Mouse (Mus musculus) kidney, embryonic 15.5 days (tissue): ENCODE data around the gene Ntm. TPM values are rescaled to one million over a fixed set of nuclear protein-coding genes. Genes with fewer than 3 reads are reported as not detected.

Experiments used
- ATAC-seq: fragments of 200-750 bp; cut with Nextera tagmentation; replicated peaks from 2 replicates; pipeline ENCODE4 v1.8.0; 2017; ENCODE audit warnings: moderate TSS enrichment; ENCODE audit not compliant: low FRiP score
- H3K27ac ChIP-seq: fragments of 300-500 bp; sonication (generic); 2 replicates; pipeline ENCODE4 v1.5.1; 2015; ENCODE audit warnings: mild to moderate bottlenecking, inconsistent platforms
- H3K27me3 ChIP-seq: fragments of 300-500 bp; sonication (generic); 2 replicates; pipeline ENCODE4 v1.6.1; 2015; ENCODE audit warnings: inconsistent platforms
- H3K36me3 ChIP-seq: fragments of 300-500 bp; sonication (generic); 2 replicates; pipeline ENCODE4 v1.6.1; 2015; ENCODE audit warnings: inconsistent platforms
- H3K4me1 ChIP-seq: fragments of 300-500 bp; sonication (generic); 2 replicates; pipeline ENCODE4 v1.6.1; 2015; ENCODE audit warnings: inconsistent platforms
- H3K4me2 ChIP-seq: fragments of 300-500 bp; sonication (generic); 2 replicates; pipeline ENCODE4 v1.6.1; 2015; ENCODE audit warnings: moderate library complexity, mild to moderate bottlenecking, inconsistent platforms
- H3K4me3 ChIP-seq: fragments of 300-500 bp; sonication (generic); replicated peaks from 2 replicates; pipeline ENCODE4 v1.5.1; 2015; ENCODE audit warnings: mild to moderate bottlenecking, inconsistent platforms
- H3K9ac ChIP-seq: fragments of 300-500 bp; sonication (generic); 2 replicates; pipeline ENCODE4 v1.6.1; 2015; ENCODE audit warnings: mild to moderate bottlenecking, inconsistent platforms
- H3K9me3 ChIP-seq: fragments of 300-500 bp; sonication (generic); replicated peaks from 2 replicates; pipeline ENCODE4 v1.6.1; 2016; ENCODE audit warnings: inconsistent platforms
- WGBS: fragments of 180-500 bp; shearing (Covaris S2); methylation state at CpG from one replicate; pipeline ENCODE4 v1.1.7; 2015; ENCODE audit warnings: mixed read lengths; 5-methylcytosine and 5-hydroxymethylcytosine counted together
- polyA plus RNA-seq: library from polyadenylated mRNA; unstranded; fragments of >200 nt; fragmentation: Nextera tagmentation; extraction: Ambion mirVana; gene quantifications from 2 replicates; pipeline ENCODE4 v1.2.1, GENCODE M21; 2015

The Ntm gene
- polyA plus RNA-seq, 1 experiment from 2014 or later, result 45.5 TPM

GRCm38 (mm10) chr9:29827240-29827660, 135.7 kb downstream of the Ntm start:
- no peak overlapping the region for H3K4me2 ChIP-seq
- H3K4me3 ChIP-seq, result no peak overlapping the region
- WGBS, result 14% methylated on average over 5 of the region's 5 CpGs
- H3K9ac ChIP-seq, result no peak overlapping the region
- H3K9me3 ChIP-seq, result no peaks in the 10 kb centered on the region
- H3K27ac ChIP-seq, result no peak overlapping the region
- no peaks in the 10 kb centered on the region; the same call in 1 of the 2 replicates for H3K27me3 ChIP-seq
- ATAC-seq, result no peak; the same call in 1 of the 2 replicates
- no peaks in the 10 kb centered on the region for H3K36me3 ChIP-seq
- H3K4me1 ChIP-seq, result no peaks in the 10 kb centered on the region

DNA sequence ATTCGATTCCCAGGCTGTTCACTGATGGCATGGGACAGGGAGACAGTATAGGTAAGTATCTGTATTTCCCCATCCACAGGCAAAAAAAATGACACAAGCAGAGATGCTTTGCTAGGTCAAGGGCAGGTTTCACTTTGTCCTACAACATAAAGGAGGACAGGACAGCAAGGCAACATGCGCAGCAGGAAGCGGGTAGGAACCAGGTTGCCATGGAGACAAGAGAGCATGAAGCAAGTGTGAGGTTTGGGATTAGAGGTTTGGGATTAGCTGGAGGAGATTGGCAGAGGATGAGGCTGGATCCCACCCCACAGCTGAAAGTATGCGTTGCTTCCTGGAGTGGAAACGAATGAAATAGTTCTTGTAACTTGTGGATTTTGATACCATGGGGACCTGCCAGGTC, 137.7 kb downstream of the Ntm start:
- no peaks in the 10 kb centered on the region for H3K9me3 ChIP-seq
- H3K27ac ChIP-seq, result no peak overlapping the region
- H3K4me3 ChIP-seq, result no peak overlapping the region
- H3K9ac ChIP-seq, result no peak overlapping the region
- no peaks in the 10 kb centered on the region; the same call in 1 of the 2 replicates for H3K27me3 ChIP-seq
- 91% methylated on average over 5 of the region's 5 CpGs for WGBS
- no peak for ATAC-seq
- no peaks in the 10 kb centered on the region for H3K4me1 ChIP-seq
- H3K4me2 ChIP-seq, result no peak overlapping the region
- no peaks in the 10 kb centered on the region for H3K36me3 ChIP-seq

DNA sequence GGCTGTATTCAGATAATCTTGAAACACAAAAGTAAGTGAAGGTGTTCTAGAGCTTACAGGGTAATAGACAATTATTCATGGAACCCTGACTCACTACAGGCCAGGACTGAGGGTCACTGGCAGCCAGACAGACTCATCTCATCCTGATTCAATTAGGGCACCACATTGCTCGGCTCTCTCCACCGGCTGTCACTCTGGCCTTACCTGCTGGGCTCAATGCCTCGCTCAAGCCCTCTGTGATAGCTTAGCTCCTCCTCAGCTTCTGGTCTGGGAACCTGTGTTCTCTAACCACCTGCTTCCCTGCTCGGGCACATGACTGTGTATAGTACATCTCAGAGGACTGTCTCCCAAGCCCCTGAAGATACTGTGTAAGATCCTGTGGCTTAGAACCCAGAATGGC, 139.2 kb downstream of the Ntm start:
- ATAC-seq, result no peak
- WGBS, result 78% methylated on average over 4 of the region's 4 CpGs
- H3K9me3 ChIP-seq, result no peaks in the 10 kb centered on the region
- no peak overlapping the region for H3K4me3 ChIP-seq
- no peaks in the 10 kb centered on the region for H3K4me1 ChIP-seq
- H3K36me3 ChIP-seq, result no peaks in the 10 kb centered on the region
- no peaks in the 10 kb centered on the region for H3K27me3 ChIP-seq
- H3K9ac ChIP-seq, result no peak overlapping the region
- no peak overlapping the region for H3K4me2 ChIP-seq
- no peak overlapping the region for H3K27ac ChIP-seq

DNA sequence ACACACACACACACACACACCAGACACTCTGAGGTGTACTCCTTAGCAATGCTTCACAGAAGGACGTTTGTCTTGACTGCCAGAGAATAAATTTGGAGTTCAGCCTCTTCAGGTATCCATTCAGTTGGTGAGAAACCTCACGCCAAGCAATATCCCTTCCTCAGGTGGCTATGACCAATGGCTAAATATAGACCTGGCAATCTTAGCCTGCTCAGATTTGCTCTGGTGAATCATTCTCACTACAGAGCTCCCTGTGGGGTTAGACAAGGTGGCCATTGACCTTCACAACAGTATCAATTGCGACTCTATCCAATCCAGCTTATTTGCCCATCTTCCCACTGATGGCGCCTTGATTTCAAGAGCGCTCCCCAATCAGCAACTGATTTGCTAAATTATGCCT, 150.3 kb downstream of the Ntm start:
- no peak overlapping the region for H3K4me3 ChIP-seq
- no peak overlapping the region for H3K9ac ChIP-seq
- WGBS, result 87% methylated on average over 5 of the region's 5 CpGs
- no peak overlapping the region for H3K27ac ChIP-seq
- no peaks in the 10 kb centered on the region for H3K27me3 ChIP-seq
- H3K4me2 ChIP-seq, result no peak overlapping the region
- no peaks in the 10 kb centered on the region for H3K9me3 ChIP-seq
- H3K4me1 ChIP-seq, result no peaks in the 10 kb centered on the region
- no peak for ATAC-seq
- H3K36me3 ChIP-seq, result no peaks in the 10 kb centered on the region

- H3K4me1 ChIP-seq, result peaks cover 18% of the 10 kb centered on the region
- no peaks in the 10 kb centered on the region for H3K9me3 ChIP-seq
- ATAC-seq, result no peak
- H3K4me3 ChIP-seq, result no peak overlapping the region
- no peak overlapping the region for H3K27ac ChIP-seq
- no peaks in the 10 kb centered on the region for H3K27me3 ChIP-seq
- H3K9ac ChIP-seq, result no peak overlapping the region
- H3K36me3 ChIP-seq, result no peaks in the 10 kb centered on the region
- H3K4me2 ChIP-seq, result no peak overlapping the region
- 32% methylated on average over 3 of the region's 3 CpGs for WGBS
Measured at GRCm38 (mm10) chr9:29806790-29807189, 156.2 kb downstream of the Ntm start.

DNA sequence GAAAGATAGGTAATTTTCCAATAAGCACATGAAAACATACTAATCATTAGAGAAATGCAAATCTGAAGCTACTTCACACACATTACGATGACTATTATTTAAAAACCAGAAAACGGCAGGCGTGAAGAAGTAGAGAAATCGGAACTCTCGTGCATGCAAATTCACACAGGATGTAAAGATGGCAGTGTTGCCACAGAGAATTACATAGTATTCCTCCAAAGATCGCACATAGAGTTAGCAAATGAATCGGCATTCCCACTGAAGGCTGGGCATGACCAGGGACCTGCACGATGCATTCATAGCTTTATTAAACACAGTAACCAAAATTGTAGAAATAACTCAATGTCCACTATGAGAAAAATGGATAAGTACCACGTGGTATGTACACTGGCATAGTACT, 158.5 kb downstream of the Ntm start:
- Histone ChIP-seq H3K4me1 (peaks cover 18% of the 10 kb centered on the region), H3K9me3 (no peaks in the 10 kb centered on the region), H3K27me3 (no peaks in the 10 kb centered on the region), H3K27ac (no peak overlapping the region), H3K36me3 (no peaks in the 10 kb centered on the region), H3K4me2 (no peak overlapping the region), H3K4me3 (no peak overlapping the region), H3K9ac (no peak overlapping the region)
- WGBS, result 89% methylated on average over 9 of the region's 9 CpGs
- ATAC-seq, result no peak

GRCm38 (mm10) chr9:29803738-29804285, 159.1 kb downstream of the Ntm start:
- no peak overlapping the region for H3K27ac ChIP-seq
- H3K4me1 ChIP-seq, result peaks cover 18% of the 10 kb centered on the region
- H3K9ac ChIP-seq, result no peak overlapping the region
- ATAC-seq, result no peak; the same call in 1 of the 2 replicates
- no peaks in the 10 kb centered on the region for H3K27me3 ChIP-seq
- H3K4me3 ChIP-seq, result no peak overlapping the region
- WGBS, result 19% methylated on average over 4 of the region's 4 CpGs
- H3K9me3 ChIP-seq, result no peaks in the 10 kb centered on the region
- no peak overlapping the region for H3K4me2 ChIP-seq
- no peaks in the 10 kb centered on the region for H3K36me3 ChIP-seq

DNA sequence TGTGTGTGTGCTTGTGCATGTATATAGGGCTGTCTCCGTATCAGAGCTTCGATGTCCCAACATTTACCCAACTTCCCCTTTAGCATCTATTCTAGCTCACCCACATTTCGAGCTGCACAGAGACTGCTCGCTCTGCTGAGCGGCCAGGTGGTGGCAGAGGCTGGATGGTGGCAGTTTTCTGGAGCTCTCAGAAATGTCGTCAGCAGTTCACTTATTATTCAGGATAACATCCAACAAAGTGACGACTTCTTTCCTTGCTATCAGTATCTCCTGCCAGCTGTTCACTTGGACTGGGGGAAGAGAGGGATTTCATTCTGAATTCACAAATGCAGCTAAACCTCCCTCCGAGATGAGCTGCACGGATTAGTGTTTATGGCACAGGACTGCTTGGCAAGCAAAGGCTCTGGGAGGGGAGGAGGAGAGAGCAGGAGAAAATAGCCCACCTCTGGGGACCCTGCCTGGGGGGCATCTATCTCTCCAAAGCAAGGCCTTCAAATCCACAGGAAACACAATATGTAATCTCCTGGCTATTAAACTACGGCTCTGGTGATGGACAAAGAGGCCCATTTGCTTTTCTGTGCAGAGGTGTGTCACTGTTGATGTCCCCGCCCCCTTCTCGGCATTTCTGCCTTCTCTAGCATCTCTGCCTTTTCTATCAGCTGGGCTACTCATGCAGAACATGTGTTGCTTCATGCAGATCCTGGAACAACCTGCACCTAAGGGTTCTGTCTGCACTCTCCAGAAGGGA, 159.8 kb downstream of the Ntm start:
- Histone ChIP-seq H3K4me3 (no peak overlapping the region), H3K4me2 (peak overlapping the region; percentile 9; the same call in 1 of the 2 replicates), H3K4me1 (peaks cover 18% of the 10 kb centered on the region), H3K27me3 (no peaks in the 10 kb centered on the region), H3K9me3 (no peaks in the 10 kb centered on the region), H3K27ac (no peak overlapping the region), H3K36me3 (no peaks in the 10 kb centered on the region), H3K9ac (no peak overlapping the region)
- 37% methylated on average over 12 of the region's 12 CpGs for WGBS
- ATAC-seq, result peak; percentile 18; the same call in 1 of the 2 replicates

DNA sequence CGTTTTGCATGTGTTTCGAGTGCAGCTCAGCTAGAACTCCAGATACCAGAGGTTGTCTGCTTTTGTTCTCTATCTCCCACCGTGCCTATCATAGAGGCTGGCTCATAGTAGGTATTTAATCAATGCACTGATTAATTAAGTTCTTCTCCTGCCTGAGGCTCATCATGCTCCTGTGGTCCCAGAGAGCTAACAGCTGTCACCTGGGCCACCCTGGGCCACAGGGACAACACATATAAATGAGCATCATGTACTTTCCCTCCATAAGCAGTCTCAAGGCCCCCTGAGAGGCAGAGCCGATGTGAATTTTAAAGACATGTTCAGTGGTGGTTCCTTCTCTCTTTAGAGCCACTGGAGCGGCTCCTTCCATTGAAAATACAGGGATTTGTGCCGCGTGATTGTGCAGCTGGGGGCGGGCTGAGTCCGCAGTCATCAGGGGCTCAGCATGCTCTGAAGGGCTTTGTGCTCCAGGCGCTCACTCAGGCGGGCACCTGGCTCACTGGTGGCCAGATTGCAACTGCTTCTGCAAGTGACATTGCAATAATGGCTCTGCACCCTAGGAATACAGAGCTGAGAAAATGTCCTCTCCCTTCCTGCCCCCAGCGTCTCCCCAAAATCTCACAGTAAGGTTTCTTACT, 160.8 kb downstream of the Ntm start:
- no peak overlapping the region for H3K27ac ChIP-seq
- no peak overlapping the region for H3K4me2 ChIP-seq
- ATAC-seq, result peak; percentile 56; the same call in 1 of the 2 replicates
- H3K4me3 ChIP-seq, result no peak overlapping the region
- H3K9ac ChIP-seq, result no peak overlapping the region
- peaks cover 18% of the 10 kb centered on the region for H3K4me1 ChIP-seq
- no peaks in the 10 kb centered on the region for H3K36me3 ChIP-seq
- WGBS, result 46% methylated on average over 12 of the region's 12 CpGs
- no peaks in the 10 kb centered on the region for H3K27me3 ChIP-seq
- no peaks in the 10 kb centered on the region for H3K9me3 ChIP-seq

DNA sequence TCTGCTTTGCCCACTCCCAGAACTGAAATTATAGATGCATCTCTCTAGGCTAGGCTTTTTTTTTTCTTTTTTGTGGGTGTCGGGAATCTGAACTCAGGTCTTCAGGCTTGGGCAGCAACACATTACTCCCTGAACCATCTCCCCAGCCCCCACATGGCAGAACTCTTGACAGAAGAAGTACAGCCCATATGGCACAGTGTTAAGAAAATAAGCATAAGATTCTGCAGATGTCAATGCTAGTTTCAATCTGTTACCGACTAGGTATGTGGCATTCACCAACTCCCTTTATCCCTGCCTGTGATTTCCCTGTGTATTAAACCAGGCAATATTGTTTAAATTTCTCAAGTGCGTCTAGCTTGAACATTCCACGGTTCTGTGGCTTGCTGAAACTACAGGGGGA, 166.7 kb downstream of the Ntm start:
- Histone ChIP-seq H3K27ac (no peak overlapping the region), H3K9me3 (no peaks in the 10 kb centered on the region), H3K4me2 (no peak overlapping the region), H3K27me3 (no peaks in the 10 kb centered on the region), H3K36me3 (no peaks in the 10 kb centered on the region), H3K9ac (no peak overlapping the region), H3K4me3 (no peak overlapping the region), H3K4me1 (no peaks in the 10 kb centered on the region)
- WGBS, result 76% methylated on average over 4 of the region's 4 CpGs
- no peak for ATAC-seq

- no peaks in the 10 kb centered on the region for H3K9me3 ChIP-seq
- H3K4me3 ChIP-seq, result no peak overlapping the region
- H3K36me3 ChIP-seq, result no peaks in the 10 kb centered on the region
- H3K27ac ChIP-seq, result no peak overlapping the region
- no peaks in the 10 kb centered on the region for H3K27me3 ChIP-seq
- no peaks in the 10 kb centered on the region for H3K4me1 ChIP-seq
- no peak overlapping the region for H3K4me2 ChIP-seq
- ATAC-seq, result no peak
- H3K9ac ChIP-seq, result no peak overlapping the region
- WGBS, result 80% methylated on average over 10 of the region's 10 CpGs
Measured at GRCm38 (mm10) chr9:29791199-29791915, 171.6 kb downstream of the Ntm start.

DNA sequence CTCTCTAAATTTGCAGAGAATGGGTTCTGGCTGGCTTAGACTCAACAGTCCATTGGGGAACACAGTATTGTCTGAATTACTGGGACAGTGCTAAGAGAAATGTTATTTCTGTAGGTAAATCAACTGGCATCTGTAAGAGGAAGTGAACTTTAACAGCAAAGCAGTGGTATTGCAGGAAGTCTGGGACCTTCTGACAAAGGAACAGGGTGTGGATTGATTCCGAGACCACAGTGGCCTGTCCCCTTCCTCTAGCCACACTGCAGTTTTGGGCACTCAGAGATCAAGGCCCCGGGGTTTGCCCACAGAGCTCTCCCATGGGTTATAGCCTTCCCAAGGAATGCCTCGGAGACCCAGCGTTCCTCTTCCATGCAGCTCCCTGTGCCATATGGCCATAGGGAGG, 172.9 kb downstream of the Ntm start:
- H3K27me3 ChIP-seq, result no peaks in the 10 kb centered on the region
- ATAC-seq, result no peak
- WGBS, result 70% methylated on average over 4 of the region's 4 CpGs
- no peaks in the 10 kb centered on the region for H3K36me3 ChIP-seq
- H3K9me3 ChIP-seq, result no peaks in the 10 kb centered on the region
- H3K4me1 ChIP-seq, result no peaks in the 10 kb centered on the region
- no peak overlapping the region for H3K27ac ChIP-seq
- no peak overlapping the region for H3K4me3 ChIP-seq
- no peak overlapping the region for H3K9ac ChIP-seq
- H3K4me2 ChIP-seq, result no peak overlapping the region
